Mouse (Mus musculus) G1E (cell line): ENCODE measurements around the gene Foxred2. TPM values are rescaled to one million over a fixed set of nuclear protein-coding genes. Genes with fewer than 3 reads are reported as not detected.

Experiments used
- ATAC-seq: 2 replicates; pipeline ENCODE4 v1.8.0; 2016; ENCODE audit warnings: mild to moderate bottlenecking; ENCODE audit not compliant: insufficient number of reproducible peaks, poor library complexity, low FRiP score, severe bottlenecking; ENCODE audit errors: extremely low read depth
- DNase-seq: peaks from one replicate; pipeline ENCODE4 v3.0.0; 2012; ENCODE audit warnings: low spot score
- H3K27me3 ChIP-seq: 2 replicates; pipeline ENCODE4 v1.6.1; 2012; ENCODE audit warnings: mild to moderate bottlenecking, low read length, inconsistent platforms; ENCODE audit not compliant: insufficient read depth
- H3K36me3 ChIP-seq: replicated peaks from 2 replicates; pipeline ENCODE3; 2012; ENCODE audit warnings: mild to moderate bottlenecking, inconsistent platforms
- H3K4me1 ChIP-seq: 2 replicates; pipeline ENCODE4 v1.6.1; 2012; ENCODE audit warnings: low read depth, low read length, inconsistent platforms, mixed read lengths; ENCODE audit not compliant: insufficient read depth
- H3K4me3 ChIP-seq: 2 replicates; pipeline ENCODE4 v1.5.1; 2012; ENCODE audit warnings: low read depth, mild to moderate bottlenecking, inconsistent platforms, low read length, moderate library complexity, mixed read lengths
- H3K9me3 ChIP-seq: replicated peaks from 2 replicates; pipeline ENCODE4 v1.6.1; 2012; ENCODE audit warnings: inconsistent platforms
- CTCF ChIP-seq: IDR thresholded peaks from 2 replicates; pipeline ENCODE4 v1.5.1; 2012; ENCODE audit warnings: low read depth, low read length, inconsistent platforms, mixed read lengths
- GATA1 ChIP-seq: IDR thresholded peaks from 2 replicates; pipeline ENCODE4 v1.6.1; 2012; ENCODE audit warnings: borderline replicate concordance, low read length, inconsistent platforms, mixed read lengths
- GATA2 ChIP-seq: IDR thresholded peaks from 2 replicates; pipeline ENCODE4 v1.6.1; 2012; ENCODE audit warnings: low read depth, low read length, inconsistent platforms, borderline replicate concordance
- POLR2AphosphoS5 ChIP-seq: IDR thresholded peaks from 2 replicates; pipeline ENCODE4 v1.6.1; 2012; ENCODE audit warnings: low read depth, low read length, inconsistent platforms; ENCODE audit not compliant: insufficient replicate concordance
- TAL1 ChIP-seq: conservative IDR thresholded peaks from 2 replicates; pipeline ENCODE4 v1.6.1; 2012; ENCODE audit warnings: low read depth, low read length, inconsistent platforms, mixed read lengths
- polyA plus RNA-seq: library from polyadenylated mRNA; stranded (reverse); fragments of >175 nt; gene quantifications from 2 replicates; pipeline ENCODE4 v1.2.3, GENCODE M21; 2012
- total RNA-seq, 2 experiments: library from RNA; stranded (forward) in 1 of 2; stranded (reverse) in 1 of 2; fragments of 200-1000 nt in 1 of 2; fragments of >200 nt in 1 of 2; fragmentation: Nextera tagmentation in 1 of 2; gene quantifications; 2 replicates each; pipeline ENCODE4 v1.2.3; 2014 to 2017

Gene Foxred2
- total and polyA plus RNA-seq, 3 experiments, result 0.02 to 0.27 TPM; not detected in 1

GRCm38 (mm10) chr15:77928673-77929331, 27.7 kb downstream of the Foxred2 start, which contains the start of gene Txn2:
Gene Txn2 (minus strand): TSS chr15:77929006.
- H3K9me3 ChIP-seq, result no peaks in the 10 kb centered on the region
- H3K36me3 ChIP-seq, result peaks cover 38% of the 10 kb centered on the region
- H3K4me3 ChIP-seq, result peak within 1 kb of the TSS; percentile 95
- no peaks in the 10 kb centered on the region for H3K27me3 ChIP-seq
- DNase-seq (peak; percentile 87), ATAC-seq (peak; percentile 86)
- peaks cover 73% of the 10 kb centered on the region for H3K4me1 ChIP-seq
- TF ChIP-seq POLR2AphosphoS5 (no peak), GATA2 (no peak), GATA1 (no peak), CTCF (no peak), TAL1 (no peak)

- ATAC-seq (no peak), DNase-seq (no peak)
- Histone ChIP-seq H3K4me1 (peaks cover 69% of the 10 kb centered on the region), H3K9me3 (no peaks in the 10 kb centered on the region), H3K4me3 (peak overlapping the region; percentile 95), H3K27me3 (no peaks in the 10 kb centered on the region), H3K36me3 (peaks cover 46% of the 10 kb centered on the region)
- no peak for TF ChIP-seq CTCF
- no peak for TF ChIP-seq GATA1
- TF ChIP-seq POLR2AphosphoS5, result no peak
- TF ChIP-seq TAL1, result no peak
- no peak for TF ChIP-seq GATA2
Measured at GRCm38 (mm10) chr15:77928091-77928490, 28.4 kb downstream of the Foxred2 start.

- peaks cover 57% of the 10 kb centered on the region for H3K36me3 ChIP-seq
Measured at GRCm38 (mm10) chr15:77926921-77927320, 29.6 kb downstream of the Foxred2 start.

GRCm38 (mm10) chr15:77925195-77925594, 31.3 kb downstream of the Foxred2 start:
- Histone ChIP-seq H3K27me3 (no peaks in the 10 kb centered on the region), H3K4me1 (peaks cover 58% of the 10 kb centered on the region)

More at GRCm38 (mm10) chr15:77926921-77927320, 29.6 kb downstream of the Foxred2 start:
- TF ChIP-seq CTCF, result no peak
- TF ChIP-seq POLR2AphosphoS5, result no peak
- no peak for TF ChIP-seq TAL1
- TF ChIP-seq GATA1, result no peak
- no peak for TF ChIP-seq GATA2
- DNase-seq (no peak), ATAC-seq (no peak)
- Histone ChIP-seq H3K4me1 (peaks cover 67% of the 10 kb centered on the region), H3K4me3 (peak overlapping the region; percentile 95; the same call in 1 of the 2 replicates), H3K27me3 (no peaks in the 10 kb centered on the region), H3K9me3 (no peaks in the 10 kb centered on the region)

GRCm38 (mm10) chr15:77923267-77924035, 33.1 kb downstream of the Foxred2 start:
- Histone ChIP-seq H3K27me3 (no peaks in the 10 kb centered on the region), H3K4me1 (peaks cover 52% of the 10 kb centered on the region), H3K9me3 (no peaks in the 10 kb centered on the region), H3K36me3 (peaks cover 91% of the 10 kb centered on the region), H3K4me3 (no peak overlapping the region)
- no peak for TF ChIP-seq TAL1
- 0 out of 2 replicates have a peak, but pooled peaks have one; percentile 10 for TF ChIP-seq CTCF
- TF ChIP-seq GATA1, result no peak
- no peak for TF ChIP-seq GATA2
- TF ChIP-seq POLR2AphosphoS5, result no peak
- DNase-seq (no peak), ATAC-seq (no peak)

More at GRCm38 (mm10) chr15:77925195-77925594, 31.3 kb downstream of the Foxred2 start:
- Histone ChIP-seq H3K9me3 (no peaks in the 10 kb centered on the region), H3K36me3 (peaks cover 74% of the 10 kb centered on the region), H3K4me3 (no peak overlapping the region)
- ATAC-seq, result no peak
- no peak for DNase-seq
- no peak for TF ChIP-seq POLR2AphosphoS5
- TF ChIP-seq TAL1, result no peak
- TF ChIP-seq GATA2, result no peak
- TF ChIP-seq CTCF, result no peak
- no peak for TF ChIP-seq GATA1

- TF ChIP-seq GATA1 (no peak), TAL1 (no peak), GATA2 (no peak), POLR2AphosphoS5 (no peak)
- peaks cover 97% of the 10 kb centered on the region for H3K36me3 ChIP-seq
- ATAC-seq, result no peak
- DNase-seq, result no peak
- no peak overlapping the region for H3K4me3 ChIP-seq
- H3K27me3 ChIP-seq, result no peaks in the 10 kb centered on the region
- H3K4me1 ChIP-seq, result peaks cover 48% of the 10 kb centered on the region
- no peaks in the 10 kb centered on the region for H3K9me3 ChIP-seq
Measured at GRCm38 (mm10) chr15:77922710-77923109, 33.8 kb downstream of the Foxred2 start.
